Mouse (Mus musculus): ENCODE measurements around the gene Eml2. TPM values are rescaled to one million over a fixed set of nuclear protein-coding genes. Genes with fewer than 3 reads are reported as not detected.
"Not testable (repeated sequence)": the region's sequence is repeated elsewhere in the genome, so short reads cannot be mapped to it uniquely, and the experiment has no call there.

Eml2 gene
- 10 to 100 TPM; 34.3 to 44.4 TPM for total RNA-seq (2021)

DNA sequence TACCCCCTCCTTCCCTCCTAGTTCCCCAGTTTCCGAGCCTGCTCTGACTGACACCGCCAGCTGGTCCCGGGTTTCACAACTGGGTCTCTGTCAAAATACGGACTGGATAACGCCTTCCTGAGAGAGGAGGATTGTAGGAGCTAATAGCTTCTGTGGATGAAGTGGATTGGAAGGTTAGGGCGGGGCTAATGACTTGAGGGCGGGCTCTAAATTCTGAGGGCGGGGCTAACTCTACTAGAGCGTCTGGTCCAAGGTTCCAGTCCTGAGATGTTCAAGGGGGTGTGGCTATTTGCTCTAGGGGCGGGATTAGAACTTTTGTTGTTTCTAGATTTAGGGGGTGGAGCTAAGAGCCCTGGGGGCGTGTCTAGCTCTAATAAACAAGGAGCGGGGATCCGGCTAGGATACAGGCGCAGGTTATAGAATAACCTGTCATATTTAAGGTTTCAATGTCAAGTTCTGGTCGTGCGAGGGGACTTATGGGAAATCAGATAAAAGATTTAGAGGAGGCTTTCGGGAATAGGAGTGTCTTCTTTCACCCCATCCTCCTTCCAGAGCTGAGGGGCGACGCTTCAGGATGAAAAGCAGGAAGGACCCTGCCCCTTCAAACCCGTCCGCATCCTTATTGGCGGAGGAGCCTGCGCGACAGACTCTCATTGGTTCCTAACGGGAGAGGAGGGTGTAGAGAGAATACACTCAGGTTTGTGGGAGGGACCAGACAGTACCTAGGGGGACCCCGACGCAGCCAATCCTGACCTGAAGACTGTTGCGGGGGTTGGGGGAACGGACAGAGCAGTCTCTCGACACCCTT lies at the start of gene Eml2:
Gene Eml2 (plus strand): TSS at position 714 of the 808 bp plus-strand sequence.
- DNase-seq = no peak
- intact Hi-C loops (cut with DNase I) = loop anchor here (5.0 kb wide), 3 partner anchors 106 to 166 kb away; partner anchors contain the start of genes Ercc1, Ppm1n and Rtn2

- DNase-seq = no peak
- intact Hi-C loops (cut with DNase I) = no loop called here
These were observed 48.5 kb upstream of the Eml2 start for GRCm38 (mm10) chr7:19127744-19128143.

DNA sequence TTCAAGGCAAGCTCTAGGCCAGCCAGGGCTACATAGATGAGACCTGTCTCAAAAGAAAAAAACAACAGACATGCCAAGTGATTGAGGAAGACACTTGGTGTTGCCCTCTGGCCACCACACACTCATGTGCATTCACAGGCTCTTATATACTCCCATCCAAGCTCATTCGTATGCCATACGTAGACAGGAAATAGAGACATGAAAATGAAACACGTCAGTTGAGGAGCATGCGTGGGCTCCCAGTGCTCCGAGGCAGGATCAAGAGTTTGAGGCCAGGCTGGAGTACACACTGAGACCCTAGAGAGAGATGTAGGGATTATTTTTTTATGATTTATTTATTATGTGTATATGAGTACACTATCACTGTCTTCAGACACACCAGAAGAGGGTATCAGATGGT lies 46.8 kb upstream of the Eml2 start:
- no peak for DNase-seq
- intact Hi-C loops (cut with DNase I) = no loop called here

DNA sequence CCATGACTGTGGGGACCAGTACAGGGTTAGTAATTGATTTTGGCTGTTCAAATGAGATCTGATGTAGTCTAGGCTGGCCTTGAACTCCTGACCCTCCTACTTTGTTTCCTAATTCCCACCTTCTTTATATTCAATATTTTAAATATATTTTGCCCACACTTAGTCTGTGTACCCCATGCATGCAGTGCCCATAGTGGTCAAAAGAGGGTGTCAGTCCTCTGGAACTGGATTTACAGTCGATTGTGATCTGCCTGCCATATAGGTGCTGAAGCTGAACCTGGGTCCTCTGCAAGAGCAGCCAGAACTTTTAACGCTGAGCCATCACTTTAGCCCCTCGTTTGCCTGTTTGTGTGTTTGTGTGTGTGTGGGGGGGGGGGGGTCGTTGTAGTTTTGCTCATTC lies 45.6 kb upstream of the Eml2 start:
- no peak for DNase-seq
- intact Hi-C loops (cut with DNase I) = no loop called here

- intact Hi-C loops (cut with DNase I) = no loop called here
- peak; percentile 92 to 93 for DNase-seq
These were observed 44.8 kb upstream of the Eml2 start for GRCm38 (mm10) chr7:19131324-19131848.

DNA sequence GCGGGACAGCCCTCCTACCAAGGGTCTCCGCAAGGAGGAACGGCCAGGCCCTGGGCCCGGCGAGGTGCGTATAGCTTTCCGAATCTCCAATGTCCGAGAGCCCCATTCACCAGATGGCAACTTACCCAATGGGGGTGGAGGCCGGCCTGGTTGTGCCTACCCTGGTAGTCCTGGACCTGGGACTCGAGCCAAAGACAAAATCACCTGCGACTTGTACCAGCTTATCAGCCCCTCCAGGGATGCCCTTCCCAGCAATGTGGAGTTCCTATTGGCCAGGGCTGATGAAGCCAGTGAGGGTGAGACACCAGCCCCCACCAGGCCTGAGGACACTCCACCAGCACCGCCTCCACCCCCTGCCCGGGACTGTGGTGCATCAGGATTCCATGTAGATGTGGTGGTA lies 40.1 kb upstream of the Eml2 start:
- intact Hi-C loops (cut with DNase I) = no loop called here
- DNase-seq = no peak

DNA sequence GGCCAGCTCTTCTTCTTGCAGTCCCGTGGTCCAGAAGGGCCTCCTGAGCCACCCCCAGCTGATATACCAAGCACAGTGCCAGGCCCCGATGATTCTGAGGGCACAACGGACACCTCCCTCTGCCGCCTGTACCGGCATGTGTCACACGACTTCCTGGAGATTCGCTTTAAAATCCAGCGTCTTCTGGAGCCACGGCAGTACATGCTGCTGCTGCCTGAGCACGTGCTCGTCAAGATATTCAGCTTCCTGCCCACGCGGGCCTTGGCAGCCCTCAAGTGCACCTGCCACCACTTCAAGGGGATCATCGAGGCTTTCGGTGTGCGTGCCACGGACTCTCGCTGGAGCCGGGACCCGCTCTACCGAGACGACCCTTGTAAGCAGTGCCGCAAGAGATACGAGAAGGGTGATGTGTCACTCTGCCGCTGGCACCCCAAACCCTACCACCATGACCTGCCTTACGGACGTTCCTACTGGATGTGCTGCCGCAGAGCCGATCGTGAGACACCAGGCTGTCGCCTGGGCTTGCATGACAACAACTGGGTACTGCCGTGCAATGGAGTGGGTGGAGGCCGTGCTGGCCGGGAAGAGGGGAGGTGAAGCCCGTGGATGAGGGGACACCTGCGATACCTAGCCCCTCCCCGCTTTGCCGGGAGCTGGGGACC lies 39.4 kb upstream of the Eml2 start:
- DNase-seq = no peak
- intact Hi-C loops (cut with DNase I) = no loop called here

- DNase-seq = peak in 1 of 2 experiments; percentile 53
- intact Hi-C loops (cut with DNase I) = no loop called here
These were observed 38.8 kb upstream of the Eml2 start for GRCm38 (mm10) chr7:19137380-19137779.

DNA sequence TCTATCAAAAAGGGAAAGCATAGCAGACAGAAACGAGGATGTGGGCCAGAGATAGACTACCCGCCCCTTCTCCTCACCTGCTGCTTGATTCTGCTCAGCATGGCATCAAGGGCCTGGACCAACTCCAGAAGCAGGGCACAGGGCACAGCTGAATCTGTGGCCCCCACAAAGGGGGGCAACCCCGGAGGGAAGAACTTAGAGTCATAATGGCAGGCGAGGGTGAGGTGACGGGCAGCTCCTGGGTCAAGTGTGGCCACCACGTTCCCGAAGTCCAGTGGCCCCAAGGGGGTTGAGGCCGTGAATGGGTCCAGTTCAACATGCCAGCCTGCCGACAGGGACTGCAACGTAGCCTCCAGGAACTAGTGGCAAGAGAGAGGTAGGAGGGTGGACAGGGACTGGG lies 29.4 kb upstream of the Eml2 start:
- DNase-seq = no peak
- intact Hi-C loops (cut with DNase I) = no loop called here

- intact Hi-C loops (cut with DNase I) = loop anchor here (1.0 kb wide), 1 partner anchor 13 kb away; no protein-coding TSS in a partner anchor
- DNase-seq = no peak
These were observed 28.6 kb upstream of the Eml2 start for GRCm38 (mm10) chr7:19147497-19148045.

DNA sequence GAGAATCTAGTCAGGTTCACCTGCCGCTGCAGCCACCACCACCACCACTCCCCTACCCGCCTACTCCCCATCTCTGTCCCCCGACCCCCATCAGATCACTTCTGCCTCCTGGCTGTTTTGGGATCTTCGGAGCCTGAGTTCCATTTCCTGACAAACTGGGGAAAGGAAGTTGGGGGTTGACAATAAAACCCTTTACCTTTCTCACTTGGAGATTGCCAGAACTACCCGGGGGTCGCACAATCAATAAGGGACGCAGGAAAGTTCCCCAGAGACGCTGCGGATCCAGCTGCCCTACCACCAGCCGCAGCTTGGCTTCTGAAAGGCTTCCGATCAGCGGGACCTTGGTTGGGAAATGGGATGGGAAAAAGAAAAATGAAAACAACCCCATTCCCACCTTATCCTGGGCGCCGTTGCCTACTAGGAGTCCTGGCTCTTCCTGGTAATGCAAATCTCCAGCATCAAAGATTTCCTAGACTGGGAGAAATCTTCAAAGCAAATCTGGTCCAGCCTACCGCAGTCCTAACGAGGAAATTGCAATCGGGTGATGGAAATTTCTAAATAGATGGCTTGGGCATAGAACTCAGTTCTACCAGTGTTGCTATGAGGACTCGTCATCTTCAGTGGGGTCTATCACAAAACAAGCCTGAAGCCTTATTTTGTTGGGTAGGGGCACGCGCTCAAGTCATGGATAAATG lies 27.9 kb upstream of the Eml2 start:
- intact Hi-C loops (cut with DNase I) = loop anchor here (1.0 kb wide), 1 partner anchor 14 kb away; no protein-coding TSS in a partner anchor

DNA sequence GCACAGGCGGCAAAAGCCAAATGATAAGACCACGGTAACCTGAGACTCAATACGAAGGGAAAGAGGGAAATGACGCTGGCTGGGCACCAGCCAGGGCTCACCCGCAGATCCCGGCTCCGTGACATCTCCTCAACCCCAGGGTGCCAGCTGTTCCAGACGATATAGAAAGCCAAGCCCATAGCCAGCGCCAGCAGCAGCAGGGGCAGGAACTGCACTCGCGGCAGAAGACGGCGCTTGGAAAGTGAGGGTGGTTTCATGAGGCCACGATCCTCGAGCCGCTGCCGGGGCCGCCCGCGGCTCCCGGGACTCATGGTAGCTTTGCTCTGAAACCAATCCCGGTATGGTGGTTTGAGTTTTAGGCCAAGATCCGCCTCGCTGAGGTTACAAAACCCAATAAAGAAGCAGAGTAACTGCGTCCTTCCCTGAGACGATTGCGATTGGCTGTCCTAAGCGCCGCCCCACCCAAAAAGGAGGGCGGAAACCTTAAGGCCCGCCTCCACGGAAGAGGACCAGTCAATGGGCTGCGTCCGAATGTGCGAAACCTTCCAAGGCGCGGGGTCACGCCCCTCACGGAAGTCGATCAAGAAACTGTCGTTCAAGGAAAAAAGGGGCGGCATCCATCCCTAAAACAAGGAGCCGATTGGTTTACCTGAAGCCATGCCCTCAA lies 27.2 kb upstream of the Eml2 start, which contains the start of gene Qpctl:
Gene Qpctl (minus strand): TSS at position 417 of the 667 bp plus-strand sequence.
- DNase-seq = peak; percentile 94 to 96
- intact Hi-C loops (cut with DNase I) = loop anchor here (1.0 kb wide), 1 partner anchor 15 kb away; no protein-coding TSS in a partner anchor

More for the DNA sequence above, 27.9 kb upstream of the Eml2 start:
- no peak for DNase-seq

- DNase-seq = peak; percentile 97 to 99
- intact Hi-C loops (cut with DNase I) = no loop called here
These were observed 26.6 kb upstream of the Eml2 start, which contains the start of gene Snrpd2 for GRCm38 (mm10) chr7:19149626-19150025. TSS of gene Snrpd2 (plus strand) at chr7:19149722.

DNA sequence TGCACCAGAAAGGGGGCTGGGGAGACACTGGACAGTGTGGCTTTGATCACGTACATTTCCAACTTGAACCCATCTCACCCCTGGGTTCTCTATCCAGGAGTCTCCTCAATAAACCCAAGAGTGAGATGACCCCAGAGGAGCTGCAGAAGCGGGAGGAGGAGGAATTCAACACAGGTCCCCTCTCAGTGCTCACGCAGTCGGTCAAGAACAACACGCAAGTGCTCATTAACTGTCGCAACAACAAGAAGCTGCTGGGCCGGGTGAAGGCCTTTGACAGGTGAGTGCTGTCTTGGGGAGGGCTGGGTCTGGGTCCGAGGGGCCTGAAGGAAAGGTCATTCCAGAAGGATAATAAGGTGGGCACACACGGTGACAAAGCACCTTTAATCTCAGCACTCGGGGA lies 25.1 kb upstream of the Eml2 start:
- intact Hi-C loops (cut with DNase I); DNase-seq: not testable (repeated sequence)

GRCm38 (mm10) chr7:19154796-19155195 lies 21.4 kb upstream of the Eml2 start:
- intact Hi-C loops (cut with DNase I) = loop anchor here (5.0 kb wide), 1 partner anchor 143 kb away; no protein-coding TSS in a partner anchor
- no peak for DNase-seq

GRCm38 (mm10) chr7:19155825-19156475 lies 20.3 kb upstream of the Eml2 start:
- intact Hi-C loops (cut with DNase I) = loop anchor here (2.0 to 5.0 kb wide), 2 partner anchors 53 to 141 kb away; no protein-coding TSS in a partner anchor
- DNase-seq = no peak

GRCm38 (mm10) chr7:19157160-19157800 lies 18.9 kb upstream of the Eml2 start:
- peak; percentile 91 to 95 for DNase-seq
- intact Hi-C loops (cut with DNase I) = loop anchor here (1.0 to 5.0 kb wide), 3 partner anchors 15 to 140 kb away; no protein-coding TSS in a partner anchor

DNA sequence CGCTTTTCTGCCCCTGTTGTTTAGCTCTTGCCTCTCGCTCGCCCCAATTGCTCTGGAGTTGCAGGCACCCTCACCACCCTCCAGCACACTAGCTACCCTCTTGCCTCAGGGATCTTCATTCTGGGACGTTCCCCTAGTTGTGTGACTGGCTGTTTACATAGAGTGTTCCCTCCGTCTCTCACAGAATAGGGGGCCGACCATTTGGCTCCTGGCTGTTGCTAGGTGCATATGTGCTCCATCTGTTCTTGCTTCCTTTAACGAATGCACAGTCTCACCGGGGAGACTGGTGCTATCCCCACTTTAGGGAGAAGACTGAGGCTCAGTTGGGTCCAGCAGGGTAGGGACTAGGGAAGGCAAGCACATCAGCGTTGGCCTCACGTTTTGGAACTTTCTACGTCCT lies 17.6 kb upstream of the Eml2 start:
- intact Hi-C loops (cut with DNase I) = loop anchor here (5.0 kb wide), 1 partner anchor 139 kb away; no protein-coding TSS in a partner anchor
- no peak for DNase-seq
